Mouse (Mus musculus) MEL-GATA-1-ER (cell line): Measurements from ENCODE around the gene 2310057J18Rik.
A peak's percentile ranks its signal among the peaks of the same experiment; 100 is the strongest.
"Not testable (repeated sequence)": the region's sequence is repeated elsewhere in the genome, so short reads cannot be mapped to it uniquely, and the experiment has no call there.

Experiments used
- DNase-seq: peaks from one replicate; pipeline ENCODE4 v3.0.0-alpha.2; 2012; ENCODE audit warnings: low read depth; ENCODE audit errors: extremely low read depth

The 2310057J18Rik gene

GRCm38 (mm10) chr10:28986203-28986602 is at the start of gene 2310057J18Rik:
TSS of gene 2310057J18Rik (minus strand) at chr10:28986303.
- no peak for DNase-seq

DNA sequence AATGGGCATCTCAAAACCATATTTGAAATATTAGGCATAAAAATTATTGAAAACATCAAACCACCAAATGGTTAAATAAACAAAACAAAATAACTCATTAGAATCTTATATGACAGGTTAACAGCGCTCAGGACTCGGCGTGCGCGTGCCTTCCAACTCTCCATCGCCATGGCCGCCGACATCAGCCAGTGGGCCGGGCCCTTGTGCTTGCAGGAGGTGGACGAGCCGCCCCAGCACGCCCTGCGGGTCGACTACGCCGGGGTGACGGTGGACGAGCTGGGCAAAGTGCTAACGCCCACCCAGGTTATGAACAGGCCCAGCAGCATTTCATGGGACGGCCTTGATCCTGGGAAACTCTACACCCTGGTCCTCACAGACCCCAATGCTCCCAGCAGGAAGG is 43.9 kb upstream of the 2310057J18Rik start:
- DNase-seq, result not testable (repeated sequence)

- DNase-seq, result no peak
Observed at GRCm38 (mm10) chr10:29019496-29020270, 33.6 kb upstream of the 2310057J18Rik start.

DNA sequence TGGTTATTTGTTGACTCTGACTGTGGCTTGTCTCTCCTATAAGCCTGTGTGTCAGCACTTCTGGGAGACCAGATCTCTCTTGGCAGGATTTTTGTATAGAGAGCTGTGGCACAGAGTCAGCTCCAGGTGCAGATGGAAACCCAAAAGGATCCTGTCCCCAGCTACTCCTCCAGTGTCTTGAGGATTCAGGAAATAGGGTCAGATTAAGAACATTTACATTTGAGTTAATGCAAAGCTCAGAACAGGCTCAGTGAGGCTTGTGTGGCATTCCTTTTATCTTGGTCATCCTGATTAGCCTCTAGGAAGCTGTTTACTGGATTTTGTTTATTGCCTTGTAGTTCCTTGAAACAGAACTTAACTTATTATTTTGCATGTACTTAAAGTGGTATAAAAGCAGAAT is 11.7 kb upstream of the 2310057J18Rik start:
- DNase-seq, result no peak

GRCm38 (mm10) chr10:28988990-28989389 is 2.9 kb upstream of the 2310057J18Rik start:
- no peak for DNase-seq

DNA sequence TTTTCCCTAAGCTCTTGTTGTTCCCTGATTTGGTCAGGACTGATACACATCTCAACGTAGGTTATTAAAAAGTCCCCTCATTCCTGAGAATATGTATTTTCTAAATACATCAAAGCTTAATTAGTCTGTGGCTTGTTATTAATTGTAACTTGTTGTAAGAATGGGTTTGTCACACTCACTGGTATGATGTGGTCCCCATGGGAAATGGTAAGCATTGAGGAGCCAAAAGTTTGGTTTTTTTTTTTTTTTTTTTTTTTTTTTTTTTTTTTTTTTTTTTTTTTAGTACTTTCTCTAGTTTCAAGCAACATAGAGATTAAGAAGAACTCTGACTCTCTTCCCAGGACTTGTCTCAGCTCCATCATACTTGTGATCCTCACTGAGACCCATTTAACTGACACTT is 17.9 kb downstream of the 2310057J18Rik start:
- no peak for DNase-seq

- DNase-seq, result peak; percentile 33
Observed at GRCm38 (mm10) chr10:28955138-28955537, 31.0 kb downstream of the 2310057J18Rik start.

GRCm38 (mm10) chr10:28954515-28954914 is 31.6 kb downstream of the 2310057J18Rik start:
- no peak for DNase-seq
